ENCODE assay signal across 30 mouse cellular contexts in the genomic region with DNA sequence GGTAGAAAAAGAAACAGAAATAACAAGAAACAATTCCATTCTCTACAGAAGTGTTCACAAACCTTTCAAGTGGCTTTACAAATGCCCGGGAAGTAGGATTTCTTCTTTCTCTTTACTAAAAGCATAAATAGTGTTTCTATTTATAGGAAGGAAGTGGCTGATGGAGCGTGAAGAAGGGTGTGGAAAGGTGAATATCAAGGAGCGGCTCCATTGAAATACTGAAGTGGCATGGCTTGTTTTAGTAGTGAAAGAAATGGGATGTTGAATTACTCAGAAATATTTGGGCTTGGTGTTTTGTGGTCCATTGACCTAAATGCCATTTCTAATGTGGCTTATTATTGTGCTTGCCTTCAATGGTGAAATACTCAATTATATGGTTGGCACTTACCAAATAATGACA.
"Had no signal": no experiment of that assay in that cellular context is flagged by ENCODE, and none has a peak within 500 bp of the region (broad histone marks: within the 10 kb centered on the region; RNA-seq: fewer than 3 reads in every experiment).

No protein-coding gene starts in this region.

- H3K4me3 ChIP-seq: heart, adult 2 months; heart, embryonic 10.5 days; heart, embryonic 12.5 days; heart, embryonic 13.5 days; heart, embryonic 15.5 days; hindbrain, embryonic 10.5 days; hindbrain, embryonic 12.5 days; hindbrain, embryonic 13.5 days; hindbrain, embryonic 15.5 days; intestine, embryonic 15.5 days; kidney, embryonic 15.5 days; layer of hippocampus, adult 2 months had no signal

- H3K27me3 ChIP-seq: heart, embryonic 12.5 days; heart, embryonic 13.5 days; heart, embryonic 15.5 days; hindbrain, embryonic 12.5 days; hindbrain, embryonic 13.5 days; hindbrain, embryonic 15.5 days; intestine, embryonic 15.5 days; kidney, embryonic 15.5 days had no signal

- H3K4me1 ChIP-seq: heart, embryonic 10.5 days; heart, embryonic 12.5 days; heart, embryonic 15.5 days; hindbrain, embryonic 10.5 days; hindbrain, embryonic 12.5 days; hindbrain, embryonic 13.5 days; hindbrain, embryonic 15.5 days; intestine, embryonic 15.5 days; kidney, embryonic 15.5 days had no signal

- H3K4me2 ChIP-seq: heart, embryonic 11.5 days; heart, embryonic 12.5 days; heart, embryonic 13.5 days; heart, embryonic 15.5 days; hindbrain, embryonic 12.5 days; hindbrain, embryonic 13.5 days; hindbrain, embryonic 14.5 days; hindbrain, embryonic 15.5 days; intestine, embryonic 15.5 days; kidney, embryonic 15.5 days had no signal

- H3K9ac ChIP-seq: heart, embryonic 12.5 days; heart, embryonic 13.5 days; heart, embryonic 15.5 days; hindbrain, embryonic 12.5 days; hindbrain, embryonic 13.5 days; hindbrain, embryonic 14.5 days; hindbrain, embryonic 15.5 days; intestine, embryonic 15.5 days; kidney, embryonic 15.5 days had no signal

- H3K27ac ChIP-seq: heart, adult 2 months; heart, embryonic 10.5 days; heart, embryonic 13.5 days; heart, embryonic 15.5 days; hindbrain, embryonic 10.5 days; hindbrain, embryonic 12.5 days; hindbrain, embryonic 13.5 days; hindbrain, embryonic 14.5 days; hindbrain, embryonic 15.5 days; hindbrain, postnatal 0 days; intestine, embryonic 15.5 days; kidney, embryonic 15.5 days; kidney, postnatal 0 days; layer of hippocampus, adult 2 months had no signal

- DNase-seq: heart, adult 2 months; heart, postnatal 10 days; heart, postnatal 14 days; heart, postnatal 36 days; heart, postnatal 4 days; kidney, adult 18-20 months; kidney, adult 9 months; kidney, postnatal 10 days; kidney, postnatal 4 days; layer of hippocampus, adult 9-11 months; layer of hippocampus, postnatal 36 days had no signal

- H3K36me3 ChIP-seq: heart, embryonic 10.5 days; heart, embryonic 12.5 days; heart, embryonic 13.5 days; heart, embryonic 15.5 days; hindbrain, embryonic 10.5 days; hindbrain, embryonic 12.5 days; hindbrain, embryonic 13.5 days; hindbrain, embryonic 15.5 days; intestine, embryonic 15.5 days; kidney, embryonic 15.5 days had no signal

- ATAC-seq: hindbrain, embryonic 16.5 days; hindbrain, postnatal 0 days; inflammation-experienced regulatory T-cells, adult 6 months; intestine, embryonic 15.5 days; intestine, embryonic 16.5 days; intestine, postnatal 0 days had no signal

- H3K9me3 ChIP-seq: heart, embryonic 10.5 days; heart, embryonic 12.5 days; heart, embryonic 13.5 days; heart, embryonic 15.5 days; hindbrain, embryonic 12.5 days; hindbrain, embryonic 15.5 days; intestine, embryonic 15.5 days; kidney, embryonic 15.5 days had no signal
